Mouse (Mus musculus) kidney, adult 8-10 months (tissue): Measurements from ENCODE around the gene Syngr2.
"Not testable (repeated sequence)": the region's sequence is repeated elsewhere in the genome, so short reads cannot be mapped to it uniquely, and the experiment has no call there.

Experiments
- DNase-seq, 2 experiments: peaks; one replicate each; pipeline ENCODE4 v3.0.0; 2022

The Syngr2 gene

DNA sequence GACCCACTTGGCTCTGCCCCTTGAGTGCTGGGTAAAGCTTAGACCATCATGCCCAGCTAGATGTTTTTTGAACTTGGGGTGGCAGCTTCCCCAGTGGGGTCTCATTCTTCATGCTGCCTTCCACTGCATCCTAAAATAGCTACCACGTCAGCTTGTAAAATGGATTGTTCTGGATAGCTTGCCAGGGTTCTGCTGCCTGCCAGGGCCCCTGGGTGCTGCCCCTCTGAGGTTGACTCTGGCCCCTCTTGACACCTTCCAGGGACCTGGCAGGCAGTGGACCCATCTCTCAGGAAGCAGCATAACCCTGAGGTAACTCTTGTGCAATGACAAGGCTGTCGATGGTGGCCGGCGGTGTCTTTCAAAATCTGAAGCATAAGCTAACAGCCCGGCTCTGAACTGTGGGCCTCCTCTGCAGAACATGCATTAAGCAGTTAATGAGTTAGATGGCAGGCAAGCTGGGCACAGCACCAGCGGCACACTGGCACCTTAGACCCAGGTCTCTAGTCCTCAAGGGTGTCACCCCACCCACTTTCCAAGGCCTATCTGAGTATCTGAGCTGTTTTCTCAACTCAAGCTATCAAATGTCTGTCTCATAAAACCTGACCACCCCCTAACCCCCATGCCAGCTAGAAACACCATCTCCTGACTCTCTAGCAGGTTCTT is 5.4 kb downstream of the Syngr2 start:
- DNase-seq: no peak

DNA sequence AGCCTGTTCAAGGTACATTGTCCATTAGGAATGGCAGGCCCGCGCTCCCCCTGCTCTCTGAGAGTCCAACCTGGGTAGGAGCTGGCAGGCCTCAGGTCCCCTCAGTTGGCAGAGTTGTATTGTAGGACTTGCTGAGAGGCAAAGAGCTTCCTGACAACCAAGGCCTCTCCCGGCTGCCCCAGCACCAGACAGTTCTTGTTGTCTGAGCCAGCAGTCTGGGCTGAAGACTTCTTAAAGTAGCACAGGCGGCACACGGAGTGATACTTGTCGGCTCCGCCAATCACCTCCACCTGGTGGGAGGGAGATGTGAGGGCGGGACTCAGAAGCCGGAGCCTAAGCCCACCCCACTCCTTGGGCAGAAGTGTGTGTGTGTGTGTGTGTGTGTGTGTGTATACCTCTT is 6.4 kb downstream of the Syngr2 start:
- DNase-seq: not testable (repeated sequence)

DNA sequence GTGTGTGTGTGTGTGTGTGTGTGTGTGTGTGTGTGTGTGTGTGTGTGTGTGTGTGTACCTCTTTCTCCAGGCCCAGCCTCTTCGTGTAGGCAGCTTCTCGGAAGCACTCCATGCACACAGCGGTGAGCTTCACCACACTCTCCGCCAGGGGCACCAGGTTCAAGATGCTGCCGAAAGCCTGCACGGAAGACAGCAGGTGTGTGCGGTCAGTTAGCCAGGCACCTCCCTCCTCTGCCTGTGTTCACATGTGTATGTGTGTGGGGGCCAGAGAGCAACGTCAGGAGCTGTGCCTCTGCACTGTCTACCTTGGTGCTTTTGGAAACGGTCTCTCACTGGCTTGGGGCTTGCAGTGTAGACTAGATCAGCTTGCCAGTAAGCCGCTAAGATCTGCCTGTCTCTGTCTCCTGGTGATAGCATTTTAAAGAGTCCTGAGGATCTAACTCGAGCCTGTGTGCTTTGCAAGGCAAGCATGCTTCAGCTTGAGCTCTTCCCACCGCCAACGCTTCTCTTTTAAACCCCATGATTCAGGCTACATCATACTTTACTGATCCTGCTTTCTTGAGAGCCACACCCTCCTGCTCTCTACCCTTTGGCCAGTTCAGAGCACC is 7.0 kb downstream of the Syngr2 start:
- DNase-seq: no peak

DNA sequence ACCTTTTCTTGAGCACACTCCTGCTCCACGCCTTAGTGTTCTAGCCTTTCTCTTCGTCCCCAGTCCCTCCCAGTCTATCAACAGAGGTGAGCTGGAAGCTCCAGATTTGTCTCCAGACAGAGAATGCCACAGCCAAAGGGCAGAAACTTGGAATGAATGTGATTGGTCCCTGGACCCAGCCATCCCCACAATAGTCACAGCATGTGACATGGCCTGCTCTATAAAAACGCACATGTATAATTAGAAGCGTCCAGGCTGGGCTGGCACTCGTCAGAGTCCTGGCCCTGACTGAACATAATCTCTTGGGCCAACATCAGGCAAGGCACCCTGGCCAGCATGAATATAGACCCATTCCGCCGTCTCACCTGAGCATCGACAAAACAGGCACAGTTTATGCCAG is 9.6 kb downstream of the Syngr2 start:
- DNase-seq: no peak

- DNase-seq: no peak
These were observed 10.7 kb downstream of the Syngr2 start for GRCm38 (mm10) chr11:117820173-117820572.

DNA sequence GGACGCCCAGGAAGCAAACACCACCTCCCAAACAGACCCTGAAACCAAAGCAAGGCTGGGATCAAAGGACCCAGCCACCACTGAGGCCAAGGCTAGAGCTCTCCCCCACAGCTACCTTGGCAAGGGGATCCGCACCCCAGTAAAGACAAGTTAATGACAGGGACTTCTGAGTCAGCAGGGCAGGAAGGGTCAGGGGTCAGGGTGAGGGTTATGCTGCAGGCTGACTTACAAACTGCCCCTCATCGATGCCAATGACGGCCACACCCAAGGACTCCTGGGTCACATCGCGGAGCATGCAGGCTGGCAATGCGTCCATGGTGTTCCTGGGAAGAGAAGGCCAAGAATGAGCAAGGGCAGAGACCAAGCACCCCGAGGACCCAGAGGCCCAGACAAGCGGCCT is 12.4 kb downstream of the Syngr2 start:
- DNase-seq: no peak

- no peak for DNase-seq
These were observed 13.3 kb downstream of the Syngr2 start for GRCm38 (mm10) chr11:117822728-117823241.

- no peak for DNase-seq
These were observed 13.9 kb downstream of the Syngr2 start for GRCm38 (mm10) chr11:117823411-117823810.

- DNase-seq: peak; percentile 78 to 85
These were observed 14.8 kb downstream of the Syngr2 start for GRCm38 (mm10) chr11:117824060-117824969.

GRCm38 (mm10) chr11:117825333-117826101 is 16.0 kb downstream of the Syngr2 start, which contains the start of the genes Afmid and Tk1:
TSS of gene Afmid (plus strand) at chr11:117825924.
TSS of gene Tk1 (minus strand) at chr11:117826092.
- peak; percentile 82 to 85 for DNase-seq

GRCm38 (mm10) chr11:117826164-117826563 is 16.7 kb downstream of the Syngr2 start:
- DNase-seq: no peak

DNA sequence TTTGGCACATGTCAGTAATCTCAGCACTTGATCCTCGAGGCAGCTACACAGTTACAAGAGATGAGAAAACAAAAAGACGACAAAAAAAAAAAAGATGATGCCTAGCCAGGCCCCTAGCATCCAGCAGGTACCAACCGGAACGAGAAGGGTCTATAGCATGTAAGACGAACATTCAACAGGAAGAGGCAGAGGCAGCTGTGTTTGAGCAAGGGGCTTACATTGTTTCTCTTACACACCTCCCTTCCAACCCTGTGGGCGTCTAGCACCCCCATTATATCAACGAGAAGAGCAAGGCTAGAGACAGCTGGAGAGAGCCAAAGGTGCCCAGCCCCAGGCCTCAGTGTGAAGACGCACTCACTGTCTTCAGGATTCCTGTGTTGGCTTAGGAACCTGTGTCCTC is 17.4 kb downstream of the Syngr2 start:
- no peak for DNase-seq

DNA sequence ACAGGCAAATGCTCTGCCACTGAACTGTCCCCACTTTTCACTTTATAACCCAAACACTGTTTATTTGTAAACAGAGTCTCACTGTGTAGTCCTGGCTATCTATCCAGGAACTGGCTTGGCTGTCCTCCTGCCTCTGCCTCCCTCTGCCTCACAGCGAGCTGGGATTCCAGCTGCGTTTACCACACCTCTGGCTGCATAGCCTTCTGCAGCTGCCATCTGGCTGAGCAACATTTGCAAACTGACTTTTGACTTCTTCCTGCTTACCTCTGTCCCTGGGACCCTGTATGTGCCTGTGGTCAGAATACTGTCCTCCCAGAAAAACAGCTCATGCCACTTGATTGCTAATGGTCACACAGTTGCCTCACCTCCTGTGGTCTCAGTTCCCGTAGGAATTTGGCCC is 17.9 kb downstream of the Syngr2 start:
- DNase-seq: no peak

- no peak for DNase-seq
These were observed 18.9 kb downstream of the Syngr2 start for GRCm38 (mm10) chr11:117828149-117828887.

GRCm38 (mm10) chr11:117828888-117829604 is 19.6 kb downstream of the Syngr2 start:
- DNase-seq: peak in 1 of 2 experiments; percentile 64

DNA sequence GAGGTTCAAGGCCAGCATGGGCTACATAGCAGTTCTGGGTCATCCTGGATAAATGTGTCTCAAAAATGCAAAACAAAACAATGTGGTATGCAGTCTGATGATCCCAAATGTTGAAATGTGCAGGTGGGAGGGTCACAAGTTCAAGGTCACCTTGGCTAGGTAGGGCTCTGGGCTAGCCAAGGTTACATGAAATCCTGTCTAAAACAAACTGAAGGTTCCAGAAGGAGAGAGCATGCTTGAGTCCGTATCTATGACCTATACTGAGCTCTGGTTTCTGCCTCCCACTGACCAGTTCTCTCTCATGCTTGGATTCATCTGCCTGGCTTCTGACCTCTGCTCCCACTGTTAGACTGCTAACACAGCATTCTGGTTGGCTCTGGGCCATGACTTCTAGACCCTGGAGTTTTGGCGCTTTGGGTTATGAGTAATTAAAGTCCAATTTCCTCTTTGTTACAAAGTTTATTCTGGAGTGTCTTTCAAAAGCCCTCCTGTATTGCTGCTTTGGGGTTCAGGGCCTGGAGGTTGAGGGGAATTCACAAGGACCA is 20.3 kb downstream of the Syngr2 start:
- DNase-seq: peak; percentile 92 to 94

- no peak for DNase-seq
These were observed 20.9 kb downstream of the Syngr2 start for GRCm38 (mm10) chr11:117830401-117830800.

DNA sequence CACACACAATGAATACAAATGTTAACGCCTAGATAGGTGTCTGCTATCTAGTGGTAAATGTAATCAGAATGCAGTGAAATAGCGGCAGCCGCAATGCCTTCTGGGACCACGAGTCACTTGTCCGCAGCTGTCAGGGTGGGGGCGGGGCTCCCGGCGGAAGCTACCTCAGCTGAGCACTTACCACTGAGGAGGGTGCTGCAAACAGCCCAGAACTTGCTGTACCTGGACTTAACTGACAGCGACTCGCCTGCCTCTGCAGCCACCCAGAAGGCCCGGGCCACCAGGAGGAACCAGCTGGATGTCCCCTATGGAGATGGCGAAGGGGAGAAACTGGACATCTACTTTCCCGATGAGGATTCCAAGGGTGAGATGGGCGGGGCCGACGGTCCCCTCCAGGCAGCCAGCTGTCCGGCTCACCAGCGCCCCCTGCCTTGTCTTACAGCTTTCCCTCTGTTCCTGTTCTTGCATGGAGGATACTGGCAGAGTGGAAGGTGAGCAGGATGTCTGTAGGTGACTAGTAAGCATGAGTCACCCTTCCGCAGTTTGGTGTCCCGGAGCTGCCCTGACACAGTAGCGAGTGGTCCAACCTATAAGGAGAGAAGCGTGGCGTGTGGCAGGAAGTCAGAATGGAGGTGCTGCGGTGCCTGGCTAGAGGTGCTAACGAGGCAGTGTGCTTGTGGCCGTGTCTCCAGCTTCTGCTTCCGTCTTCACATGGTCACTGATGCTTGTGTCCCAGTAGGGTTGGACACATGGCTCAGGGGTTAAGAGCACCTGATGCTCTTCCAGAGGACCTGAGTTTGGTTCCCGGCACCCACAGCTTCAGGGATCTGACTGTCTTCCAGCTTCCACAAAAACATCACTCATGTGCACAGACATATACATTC is 22.9 kb downstream of the Syngr2 start:
- DNase-seq: peak; percentile 57 to 80

GRCm38 (mm10) chr11:117833509-117833908 is 24.0 kb downstream of the Syngr2 start:
- DNase-seq: not testable (repeated sequence)

GRCm38 (mm10) chr11:117834086-117834485 is 24.6 kb downstream of the Syngr2 start:
- peak; percentile 81 to 85 for DNase-seq
